Mouse (Mus musculus) lung, postnatal 0 days (tissue): ENCODE measurements around the gene Pef1.

Experiments
- CTCF ChIP-seq: IDR thresholded peaks from 2 replicates; pipeline ENCODE4 v1.5.1; 2016; ENCODE audit warnings: antibody characterized with exemption, mild to moderate bottlenecking
- EP300 ChIP-seq: IDR thresholded peaks from 2 replicates; pipeline ENCODE4 v1.6.1; 2016; ENCODE audit warnings: antibody characterized with exemption, mild to moderate bottlenecking, control low read depth

DNA sequence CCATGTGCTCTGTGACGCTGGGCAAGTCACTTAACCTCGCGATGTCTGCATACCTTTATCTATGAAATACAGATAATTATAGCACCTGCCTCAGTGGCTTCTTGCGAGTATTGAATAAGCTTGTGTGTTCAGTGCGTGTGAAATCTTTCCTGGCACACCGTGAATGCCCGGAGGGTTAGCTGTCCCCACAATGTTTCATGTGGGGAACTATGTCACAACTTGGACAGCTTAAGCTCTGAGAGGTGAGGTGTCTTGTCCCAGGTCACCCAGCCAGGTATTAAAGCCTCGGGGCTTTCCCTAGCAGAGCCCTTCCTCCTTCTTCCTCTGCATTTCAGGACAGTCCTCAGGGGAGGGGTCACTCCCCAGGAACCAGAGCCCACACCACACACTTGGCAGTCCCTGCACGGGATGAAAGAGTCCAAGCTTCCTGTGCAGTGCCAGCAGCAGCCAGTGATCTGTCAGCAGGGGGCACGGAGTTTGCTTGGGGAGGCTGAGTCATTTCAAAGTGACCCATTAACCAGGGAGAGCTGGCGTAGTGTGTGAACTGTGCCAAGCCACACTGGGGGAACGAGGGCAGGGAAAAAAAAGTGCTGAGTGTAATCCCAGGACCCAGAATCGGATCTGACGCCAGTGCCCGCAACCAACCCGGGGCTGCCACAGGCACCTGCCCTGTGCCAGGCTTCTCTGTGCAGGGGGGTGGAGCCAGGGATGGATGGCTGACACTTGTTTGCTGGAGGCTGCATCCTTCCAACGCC is 27.4 kb upstream of the Pef1 start:
- TF ChIP-seq CTCF (peak; percentile 17; the same call in 1 of the 2 replicates), EP300 (no peak)
